Mouse (Mus musculus) liver, postnatal 0 days (tissue): ENCODE results near the gene Cyp2d11.

Experiments used
- CTCF ChIP-seq: sonication (generic); IDR thresholded peaks from 2 replicates; pipeline ENCODE4 v1.5.1; 2016; ENCODE audit warnings: antibody characterized with exemption, low read depth
- EP300 ChIP-seq: IDR thresholded peaks from 2 replicates; pipeline ENCODE4 v1.6.1; 2016; ENCODE audit warnings: antibody characterized with exemption, low read depth, mild to moderate bottlenecking

GRCm38 (mm10) chr15:82404163-82404562 lies 10.3 kb upstream of the Cyp2d11 start:
- TF ChIP-seq EP300 = no peak
- TF ChIP-seq CTCF = no peak
